Mouse (Mus musculus) myocyte (in vitro differentiated cells): ENCODE measurements around the gene Cse1l.

Source experiments
- CEBPB ChIP-seq: IDR thresholded peaks from 2 replicates; pipeline ENCODE4 v1.6.1; 2011; ENCODE audit warnings: mild to moderate bottlenecking, moderate library complexity; ENCODE audit not compliant: poor library complexity, insufficient read depth, severe bottlenecking
- E2F4 ChIP-seq: IDR thresholded peaks from one replicate; pipeline ENCODE4 v1.6.1; 2011; ENCODE audit warnings: mild to moderate bottlenecking, control low read depth, moderate library complexity; ENCODE audit not compliant: insufficient read depth
- MAX ChIP-seq: IDR thresholded peaks from one replicate; pipeline ENCODE4 v1.6.1; 2011; ENCODE audit warnings: low read depth, mild to moderate bottlenecking, control low read depth
- MYOD1 ChIP-seq, 3 experiments: IDR thresholded peaks; one replicate each; pipeline ENCODE4 v1.6.1; 2011; ENCODE audit warnings: control low read depth in 2 of 3, low read depth in 2 of 3, mild to moderate bottlenecking in 2 of 3, moderate library complexity in 1 of 3; ENCODE audit not compliant: insufficient read length in 2 of 3, control insufficient read depth in 1 of 3
- MYOG ChIP-seq, 3 experiments: IDR thresholded peaks; one replicate each; pipeline ENCODE4 v1.6.1; 2011; ENCODE audit warnings: control low read depth in 2 of 3, low read depth in 2 of 3, mild to moderate bottlenecking in 2 of 3; ENCODE audit not compliant: insufficient read length in 2 of 3, control insufficient read depth in 1 of 3, insufficient read depth in 1 of 3
- POLR2A ChIP-seq: IDR thresholded peaks from one replicate; pipeline ENCODE4 v1.6.1; 2011; ENCODE audit warnings: low read depth, mild to moderate bottlenecking, control low read depth, moderate library complexity; ENCODE audit not compliant: insufficient read length
- POLR2AphosphoS2 ChIP-seq: IDR thresholded peaks from one replicate; pipeline ENCODE4 v1.6.1; 2011; ENCODE audit warnings: low read depth, control low read depth; ENCODE audit not compliant: insufficient read length
- REST ChIP-seq: IDR thresholded peaks from one replicate; pipeline ENCODE4 v1.6.1; 2011; ENCODE audit warnings: mild to moderate bottlenecking, control low read depth, moderate library complexity; ENCODE audit not compliant: insufficient read depth, insufficient read length
- SRF ChIP-seq: IDR thresholded peaks from one replicate; pipeline ENCODE4 v1.6.1; 2011; ENCODE audit warnings: low read depth; ENCODE audit not compliant: control insufficient read depth, insufficient read length
- TCF12 ChIP-seq: IDR thresholded peaks from one replicate; pipeline ENCODE4 v1.6.1; 2011; ENCODE audit warnings: mild to moderate bottlenecking, control low read depth; ENCODE audit not compliant: poor library complexity, insufficient read depth, severe bottlenecking
- TCF3 ChIP-seq: IDR thresholded peaks from one replicate; pipeline ENCODE4 v1.6.1; 2011; ENCODE audit warnings: low read depth, control low read depth; ENCODE audit not compliant: insufficient read length
- USF1 ChIP-seq: IDR thresholded peaks from one replicate; pipeline ENCODE4 v1.6.1; 2011; ENCODE audit warnings: low read depth, mild to moderate bottlenecking, control low read depth, moderate library complexity

DNA sequence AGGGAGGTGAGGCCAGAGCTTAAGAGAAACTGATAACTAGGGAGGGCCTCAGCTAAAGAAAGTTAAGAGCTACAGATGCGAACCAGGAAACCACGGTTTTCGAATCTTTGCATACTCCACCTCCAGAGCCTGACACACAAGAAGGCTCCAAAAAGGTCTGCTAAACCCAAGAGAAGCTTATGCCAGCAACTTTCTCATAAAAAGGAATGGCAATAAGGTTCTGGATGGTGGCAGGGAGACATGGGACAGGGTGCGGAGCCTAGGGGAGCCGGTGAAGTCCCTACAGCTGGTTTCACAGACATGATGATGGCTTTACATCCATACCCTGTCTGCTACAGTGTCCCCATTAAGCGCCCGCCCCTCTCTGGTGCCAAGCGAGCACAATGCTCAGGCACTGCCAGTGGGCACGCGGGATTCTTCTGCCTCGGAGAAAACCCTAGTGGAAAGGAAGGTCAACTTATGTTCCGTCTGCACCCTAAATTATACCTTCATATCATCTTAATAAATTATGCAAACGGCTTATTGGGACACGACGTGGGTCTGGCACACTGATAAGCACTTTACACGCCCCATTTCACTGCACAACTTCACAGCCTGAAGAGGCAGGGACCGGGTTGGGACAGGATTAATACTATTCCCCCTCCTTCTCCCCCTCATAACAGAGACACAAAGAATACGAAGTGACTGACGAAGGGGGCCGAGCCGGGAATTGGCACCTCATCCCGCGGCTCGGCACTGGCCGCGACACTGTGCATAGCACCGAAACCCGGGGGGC lies 89.4 kb downstream of the Cse1l start:
- TF ChIP-seq E2F4 = no peak
- TF ChIP-seq POLR2A = no peak
- TF ChIP-seq MAX = no peak
- no peak for TF ChIP-seq TCF12
- TF ChIP-seq POLR2AphosphoS2 = no peak
- no peak for TF ChIP-seq USF1
- no peak for TF ChIP-seq MYOG (IDR thresholded peaks at IDR 0.05; ENCODE audit: control insufficient read depth in 1 of 3, insufficient read depth in 1 of 3, insufficient read length in 2 of 3, low read depth in 2 of 3)
- no peak for TF ChIP-seq REST
- TF ChIP-seq CEBPB = no peak
- no peak for TF ChIP-seq TCF3
- no peak for TF ChIP-seq MYOD1 (IDR thresholded peaks at IDR 0.05; ENCODE audit: control insufficient read depth in 1 of 3, insufficient read length in 2 of 3, low read depth in 2 of 3)
- no peak for TF ChIP-seq SRF
